Mouse (Mus musculus) Patski (cell line): ENCODE data around the gene Fam214a. TPM values are rescaled to one million over a fixed set of nuclear protein-coding genes. Genes with fewer than 3 reads are reported as not detected.

Experiments used
- ATAC-seq: fragments of 100-300 bp; one replicate; pipeline ENCODE4 v1.8.0; 2021
- CTCF ChIA-PET: fragments of 350-600 bp; sonication (Branson Sonifier 250); formaldehyde crosslinking; loops from one replicate; lab custom pipeline; 2022; ENCODE audit warnings: inconsistent platforms; lab: Charles Lee
- POLR2A ChIA-PET: fragments of 350-600 bp; sonication (Branson Sonifier 250); formaldehyde crosslinking; loops from one replicate; lab custom pipeline; 2022; ENCODE audit warnings: antibody characterized with exemption, inconsistent platforms; lab: Charles Lee
- DNase-seq: peaks from one replicate; pipeline ENCODE4 v3.0.0-alpha.2; 2011; ENCODE audit warnings: low read depth, low spot score
- H3K27me3 ChIP-seq: fragments of 371-371 bp; one replicate; pipeline ENCODE4 v1.5.1; 2021
- CTCF ChIP-seq: fragments of 100-300 bp; IDR thresholded peaks from one replicate; pipeline ENCODE4 v1.5.1; 2021
- in situ Hi-C: fragments of 300-500 bp; cut with MboI; formaldehyde crosslinking; loops from 3 replicates; pipeline ENCODE4 v1.11.1; 2018; ENCODE audit warnings: low pct_unique_long_range_greater_than_20kb, mixed read lengths
- polyA plus RNA-seq: library from polyadenylated mRNA; unstranded; gene quantifications from one replicate; pipeline ENCODE4 v1.2.3, GENCODE M21; 2021

Fam214a gene
- polyA plus RNA-seq: 14.3 TPM

DNA sequence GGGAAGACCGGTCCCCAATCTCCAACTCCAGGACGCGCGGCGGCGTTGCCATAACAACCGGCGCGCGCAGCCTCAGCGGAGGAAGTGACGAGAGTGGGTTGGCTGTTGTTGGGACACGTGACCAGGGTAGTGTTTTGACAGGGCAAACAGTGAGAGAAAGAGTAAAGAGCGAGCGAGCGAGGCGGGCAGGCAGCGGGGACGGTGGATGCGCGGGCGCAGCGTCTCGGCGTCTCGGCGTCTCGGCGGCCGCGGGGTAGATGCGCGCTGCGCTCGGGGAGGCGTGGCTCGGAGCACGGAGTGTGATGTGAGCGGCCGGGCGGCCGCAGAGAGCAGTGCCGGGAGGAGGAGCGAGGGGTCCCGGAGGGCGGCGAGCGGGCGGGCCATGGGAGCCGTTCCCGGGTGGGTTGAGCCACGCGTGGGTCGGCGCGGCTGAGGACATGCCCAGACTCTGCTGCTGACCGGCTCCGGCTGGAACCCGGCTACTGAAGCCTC is at the start of gene Fam214a:
Gene Fam214a (plus strand): TSS at position 129 of the 492 bp plus-strand sequence.
- peak; percentile 39 for DNase-seq
- no peaks in the 10 kb centered on the region for H3K27me3 ChIP-seq
- TF ChIP-seq CTCF: no peak
- ChIA-PET POLR2A (no interaction called here), CTCF (interaction anchor here (0.9 kb wide), 1 partner anchor 11 kb away, joined by 4 read pairs; no protein-coding TSS in a partner anchor)
- ATAC-seq: peak; percentile 96
- in situ Hi-C loops: loop anchor here (5.0 kb wide), 1 partner anchor 46 kb away; no protein-coding TSS in a partner anchor

DNA sequence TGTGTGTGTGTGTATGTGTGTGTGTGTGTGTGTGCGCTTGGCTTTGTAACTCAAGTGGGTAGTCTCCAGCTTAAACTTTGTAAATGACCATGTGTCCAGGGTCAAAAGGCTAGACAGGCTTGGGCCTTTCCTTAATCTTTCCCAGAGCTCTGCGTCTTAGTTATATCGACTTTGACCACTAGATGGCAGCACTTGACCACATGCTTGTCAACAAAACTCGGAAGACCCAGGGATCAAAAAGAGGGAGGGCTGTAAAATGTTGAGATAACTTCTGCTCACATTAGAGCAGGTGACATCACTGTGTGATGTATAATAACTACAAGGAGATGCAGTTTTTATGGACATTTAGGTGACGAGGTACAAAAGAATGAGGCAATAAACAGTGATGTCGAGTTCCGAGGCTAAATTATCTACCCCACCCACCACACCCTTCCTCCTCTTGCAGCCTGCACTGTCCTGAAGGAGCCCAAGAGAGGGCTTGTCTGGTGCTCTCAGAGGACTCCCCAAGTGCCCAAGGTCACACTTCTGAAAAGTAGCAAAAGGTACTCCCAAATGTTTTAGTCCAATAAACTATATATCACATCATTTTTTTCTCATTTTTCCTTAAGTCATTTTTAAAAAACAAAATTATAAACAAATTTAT is 47.7 kb upstream of the Fam214a start:
- H3K27me3 ChIP-seq: no peaks in the 10 kb centered on the region
- peak; percentile 52 for ATAC-seq
- peak; percentile 74 for TF ChIP-seq CTCF
- DNase-seq: no peak
- in situ Hi-C loops: loop anchor here (5.0 to 10.0 kb wide), 3 partner anchors 47 to 380 kb away; partner anchors contain the start of gene Fam214a
- CTCF ChIA-PET: interaction anchor here (0.6 to 1.3 kb wide), 9 partner anchors 10 to 378 kb away, joined by 3 to 4 read pairs (median 3); no protein-coding TSS in a partner anchor
- POLR2A ChIA-PET: interaction anchor here (0.6 to 0.7 kb wide), 2 partner anchors 284 to 419 kb away, joined by 3 to 4 read pairs; no protein-coding TSS in a partner anchor

DNA sequence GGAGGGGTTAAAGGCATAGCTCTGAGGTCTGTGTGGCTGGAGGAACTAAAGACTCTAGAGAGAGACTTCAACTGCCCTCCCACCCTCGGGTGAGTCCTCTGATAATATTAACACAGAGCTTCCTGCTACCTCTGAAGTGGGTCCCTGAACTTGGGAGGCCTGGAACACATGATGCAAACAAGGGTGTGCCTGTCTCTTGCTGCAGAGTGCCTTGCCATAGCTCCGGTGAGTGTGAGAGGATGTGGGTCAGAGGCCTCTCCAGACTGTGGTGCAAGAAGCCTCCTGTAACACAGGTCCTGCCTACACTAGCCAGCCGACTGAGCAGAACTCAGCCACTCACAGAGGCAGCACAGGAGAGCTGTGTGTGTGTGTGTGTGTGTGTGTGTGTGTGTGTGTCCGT is 45.7 kb upstream of the Fam214a start:
- ATAC-seq (no peak), DNase-seq (no peak)
- POLR2A ChIA-PET: interaction anchor here (0.6 kb wide), 1 partner anchor 47 kb away, joined by 3 read pairs; no protein-coding TSS in a partner anchor
- CTCF ChIA-PET: interaction anchor here (0.9 to 1.3 kb wide), 2 partner anchors 45 to 136 kb away, joined by 3 read pairs; no protein-coding TSS in a partner anchor
- no peak for TF ChIP-seq CTCF
- H3K27me3 ChIP-seq: no peaks in the 10 kb centered on the region
- in situ Hi-C loops: loop anchor here (5.0 to 10.0 kb wide), 3 partner anchors 45 to 378 kb away; partner anchors contain the start of gene Fam214a

GRCm38 (mm10) chr9:74909245-74909644 is 43.4 kb upstream of the Fam214a start:
- ATAC-seq: peak; percentile 67
- in situ Hi-C loops: loop anchor here (5.0 to 10.0 kb wide), 3 partner anchors 43 to 376 kb away; partner anchors contain the start of gene Fam214a
- POLR2A ChIA-PET: interaction anchor here (1.3 to 1.5 kb wide), 2 partner anchors 27 to 42 kb away, joined by 3 to 5 read pairs; no protein-coding TSS in a partner anchor
- CTCF ChIA-PET: no interaction called here
- TF ChIP-seq CTCF: no peak
- peak; percentile 76 for DNase-seq
- H3K27me3 ChIP-seq: no peaks in the 10 kb centered on the region

DNA sequence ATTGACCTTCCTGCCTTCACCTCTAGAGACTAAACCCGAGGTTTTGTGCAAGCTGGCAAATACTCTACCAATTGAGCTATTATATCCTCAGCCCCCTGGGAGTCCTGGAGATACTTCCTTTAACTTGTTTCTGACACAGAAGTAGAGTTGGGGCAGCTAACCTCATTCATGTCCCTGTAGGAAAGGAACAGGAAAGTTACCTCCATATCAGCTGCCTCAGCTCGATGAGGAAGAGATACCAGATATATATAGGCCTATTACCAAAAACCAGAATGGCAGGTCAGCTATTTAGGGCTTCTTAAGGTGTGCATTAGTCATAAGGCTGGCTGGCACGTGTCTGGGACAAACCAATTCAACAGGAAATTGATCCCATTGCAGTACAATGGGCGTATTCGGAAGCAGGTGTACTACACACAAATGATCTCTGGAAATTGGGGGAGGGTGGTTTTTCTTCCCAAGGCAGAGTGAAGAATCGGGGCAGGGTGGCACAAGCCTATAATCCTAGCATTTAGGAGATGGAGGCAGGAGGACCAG is 42.4 kb upstream of the Fam214a start:
- TF ChIP-seq CTCF: no peak
- POLR2A ChIA-PET: interaction anchor here (1.3 to 1.5 kb wide), 2 partner anchors 26 to 41 kb away, joined by 3 to 5 read pairs; no protein-coding TSS in a partner anchor
- no peaks in the 10 kb centered on the region for H3K27me3 ChIP-seq
- CTCF ChIA-PET: interaction anchor here (1.9 kb wide), 1 partner anchor 54 kb away, joined by 5 read pairs; no protein-coding TSS in a partner anchor
- DNase-seq (no peak), ATAC-seq (no peak)
- in situ Hi-C loops: no loop called here

DNA sequence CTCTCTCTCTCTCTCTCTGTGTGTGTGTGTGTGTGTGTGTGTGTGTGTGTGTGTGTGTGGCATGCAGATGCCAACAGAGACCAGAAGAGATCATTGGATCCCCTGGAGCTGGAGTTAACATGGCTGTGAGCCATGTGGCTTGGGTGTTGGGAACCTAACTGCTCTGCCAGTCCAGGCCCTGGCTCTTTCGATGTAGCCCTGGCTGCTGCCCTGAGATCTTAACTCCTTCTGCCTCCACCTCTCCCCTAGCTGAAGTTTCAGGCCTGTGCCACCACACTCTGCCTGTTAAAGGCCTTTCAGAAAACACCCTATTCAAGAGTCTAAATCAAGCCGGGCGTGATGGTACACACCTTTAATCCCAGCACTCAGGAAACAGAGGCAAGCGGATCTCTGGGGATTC is 41.3 kb upstream of the Fam214a start:
- CTCF ChIA-PET: interaction anchor here (1.9 kb wide), 1 partner anchor 53 kb away, joined by 5 read pairs; no protein-coding TSS in a partner anchor
- in situ Hi-C loops: no loop called here
- POLR2A ChIA-PET: no interaction called here
- ATAC-seq (no peak), DNase-seq (no peak)
- no peak for TF ChIP-seq CTCF
- H3K27me3 ChIP-seq: no peaks in the 10 kb centered on the region

- ATAC-seq (no peak), DNase-seq (no peak)
- ChIA-PET CTCF (interaction anchor here (1.9 kb wide), 1 partner anchor 53 kb away, joined by 5 read pairs; no protein-coding TSS in a partner anchor), POLR2A (no interaction called here)
- no peak for TF ChIP-seq CTCF
- no peaks in the 10 kb centered on the region for H3K27me3 ChIP-seq
- in situ Hi-C loops: no loop called here
Observed at GRCm38 (mm10) chr9:74911919-74912318, 40.8 kb upstream of the Fam214a start.

- POLR2A ChIA-PET: no interaction called here
- CTCF ChIA-PET: interaction anchor here (1.1 to 1.4 kb wide), 2 partner anchors 9 to 12 kb away, joined by 3 to 4 read pairs; no protein-coding TSS in a partner anchor
- ATAC-seq (no peak), DNase-seq (no peak)
- TF ChIP-seq CTCF: no peak
- in situ Hi-C loops: no loop called here
- H3K27me3 ChIP-seq: no peaks in the 10 kb centered on the region
Observed at GRCm38 (mm10) chr9:74912619-74913376, 39.9 kb upstream of the Fam214a start.

DNA sequence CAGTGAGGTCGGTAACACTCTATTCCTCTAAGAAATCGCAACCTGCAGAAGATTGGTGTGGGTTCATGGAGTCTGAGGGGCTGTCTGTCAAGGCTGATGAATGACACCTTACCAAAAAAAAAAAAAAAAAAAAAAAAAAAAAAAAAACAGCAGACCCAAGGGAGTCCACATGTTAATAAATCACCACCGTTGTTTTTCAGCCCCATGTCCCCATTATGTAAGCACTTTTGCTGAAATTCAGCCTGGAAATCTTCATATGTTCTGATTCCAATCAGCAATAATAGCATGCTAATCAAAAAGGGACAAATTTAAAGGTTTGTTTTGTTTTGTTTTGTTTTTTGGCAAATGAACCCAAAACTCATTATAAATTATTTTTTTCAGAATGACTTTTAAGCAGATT is 37.1 kb upstream of the Fam214a start:
- no peak for TF ChIP-seq CTCF
- ChIA-PET POLR2A (no interaction called here), CTCF (no interaction called here)
- in situ Hi-C loops: no loop called here
- H3K27me3 ChIP-seq: no peaks in the 10 kb centered on the region
- ATAC-seq (no peak), DNase-seq (no peak)

DNA sequence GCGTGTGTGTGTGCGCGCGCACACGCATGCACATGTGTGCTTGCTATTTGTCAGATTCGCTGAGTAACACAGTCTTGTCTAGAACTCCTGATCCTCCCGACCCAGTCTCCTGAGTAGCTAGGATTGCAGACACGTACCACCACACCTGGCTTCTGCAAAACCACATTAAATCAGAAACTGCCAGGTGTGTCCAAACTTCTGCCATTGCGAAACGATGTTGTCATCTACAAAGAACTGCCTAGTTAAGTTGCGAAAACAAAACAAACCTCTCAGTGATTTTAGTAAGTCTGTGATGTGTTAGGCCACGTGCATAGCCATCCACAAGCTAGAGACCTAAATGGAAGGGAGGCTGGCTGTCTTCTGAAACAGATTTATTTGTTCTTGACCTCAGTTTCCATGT is 32.2 kb upstream of the Fam214a start:
- CTCF ChIA-PET: interaction anchor here (1.7 kb wide), 1 partner anchor 14 kb away, joined by 5 read pairs; no protein-coding TSS in a partner anchor
- no peak for ATAC-seq

More for the DNA sequence above, 32.2 kb upstream of the Fam214a start:
- in situ Hi-C loops: no loop called here
- no peaks in the 10 kb centered on the region for H3K27me3 ChIP-seq
- POLR2A ChIA-PET: no interaction called here
- no peak for DNase-seq
- TF ChIP-seq CTCF: no peak
